Mouse (Mus musculus) stomach, postnatal 0 days (tissue): Measurements from ENCODE around the gene Traf4. TPM values are rescaled to one million over a fixed set of nuclear protein-coding genes. Genes with fewer than 3 reads are reported as not detected.
A peak's percentile ranks its signal among the peaks of the same experiment; 100 is the strongest.

Experiments
- ATAC-seq: fragments of 200-750 bp; cut with Nextera tagmentation; 2 replicates; pipeline ENCODE4 v1.8.0; 2017; ENCODE audit not compliant: low FRiP score, low TSS enrichment
- DNase-seq: peaks from one replicate; pipeline ENCODE4 v3.0.0-alpha.2; 2016; ENCODE audit warnings: low spot score
- H3K27ac ChIP-seq: fragments of 300-500 bp; sonication (generic); replicated peaks from 2 replicates; pipeline ENCODE4 v1.5.1; 2014; ENCODE audit warnings: mild to moderate bottlenecking, control low read depth
- H3K27me3 ChIP-seq: fragments of 300-500 bp; sonication (generic); 2 replicates; pipeline ENCODE4 v1.6.1; 2014; ENCODE audit warnings: low read length; ENCODE audit not compliant: control insufficient read depth, insufficient read depth
- H3K36me3 ChIP-seq: fragments of 300-500 bp; sonication (generic); 2 replicates; pipeline ENCODE4 v1.6.1; 2014; ENCODE audit warnings: low read length, mixed read lengths; ENCODE audit not compliant: control insufficient read depth, insufficient read depth
- H3K4me1 ChIP-seq: fragments of 300-500 bp; sonication (generic); replicated peaks from 2 replicates; pipeline ENCODE4 v1.6.1; 2014; ENCODE audit warnings: antibody characterized with exemption; ENCODE audit not compliant: control insufficient read depth, insufficient read depth
- H3K4me2 ChIP-seq: fragments of 300-500 bp; sonication (generic); replicated peaks from 2 replicates; pipeline ENCODE4 v1.6.1; 2014; ENCODE audit warnings: low read depth, mild to moderate bottlenecking, control low read depth, moderate library complexity
- H3K4me3 ChIP-seq: fragments of 300-500 bp; sonication (generic); 2 replicates; pipeline ENCODE4 v1.5.1; 2014; ENCODE audit warnings: low read depth, low read length, control low read depth
- H3K9ac ChIP-seq: fragments of 300-500 bp; sonication (generic); 2 replicates; pipeline ENCODE4 v1.6.1; 2014; ENCODE audit warnings: mild to moderate bottlenecking, low read length, control low read depth, mixed read lengths
- H3K9me3 ChIP-seq: fragments of 300-500 bp; sonication (generic); 2 replicates; pipeline ENCODE4 v1.6.1; 2016; ENCODE audit warnings: low read length; ENCODE audit not compliant: control insufficient read depth
- CTCF ChIP-seq: IDR thresholded peaks from 2 replicates; pipeline ENCODE4 v1.5.1; 2016; ENCODE audit warnings: antibody characterized with exemption, low read depth, mild to moderate bottlenecking, moderate library complexity
- EP300 ChIP-seq: optimal IDR thresholded peaks from 2 replicates; pipeline ENCODE3; 2016; ENCODE audit warnings: antibody characterized with exemption
- WGBS: fragments of 180-500 bp; shearing (Covaris S2); extraction: QIAGEN DNeasy Blood & Tissue Kit; methylation state at CpG from one replicate; pipeline ENCODE4 v1.1.7; 2014; 5-methylcytosine and 5-hydroxymethylcytosine counted together
- polyA plus RNA-seq: library from polyadenylated mRNA; unstranded; fragments of >200 nt; fragmentation: Nextera tagmentation; extraction: Ambion mirVana; gene quantifications from 2 replicates; pipeline ENCODE4 v1.2.1, GENCODE M21; 2015

Traf4 gene
- polyA plus RNA-seq, 1 experiment from 2014 or later: 22.4 TPM

DNA sequence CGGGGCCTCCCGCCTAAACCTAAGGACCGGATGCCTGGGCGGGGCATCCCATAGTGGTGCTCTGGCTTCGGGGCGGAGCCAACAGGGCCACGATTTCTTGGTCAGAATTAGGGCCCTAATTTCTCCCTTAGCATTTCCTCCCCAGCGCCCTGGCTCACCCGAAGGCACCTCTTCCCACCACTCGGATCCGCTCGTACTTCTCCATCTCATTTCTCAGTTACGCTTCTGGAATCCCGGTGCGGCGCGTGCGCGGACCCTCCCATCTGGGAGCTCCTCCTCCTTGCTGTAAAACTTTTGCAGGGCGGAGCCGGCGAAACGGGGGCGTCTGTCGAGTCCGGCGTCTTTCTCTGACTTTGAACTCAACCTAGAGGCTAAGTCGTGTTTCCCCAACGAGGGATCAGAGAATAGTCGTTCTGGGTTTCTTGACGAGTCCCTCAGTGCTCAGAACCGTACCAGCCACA is 11.0 kb upstream of the Traf4 start, which contains the start of the genes Nek8 and Tlcd1:
Gene Nek8 (minus strand): TSS at position 274 of the 461 bp plus-strand sequence.
Gene Tlcd1 (plus strand): TSS at position 310 of the 461 bp plus-strand sequence.
- H3K27me3 ChIP-seq: no peaks in the 10 kb centered on the region
- H3K36me3 ChIP-seq: no peaks in the 10 kb centered on the region
- H3K4me1 ChIP-seq: no peaks in the 10 kb centered on the region
- no peak for TF ChIP-seq EP300
- under 1% methylated on average over 32 of the region's 32 CpGs for WGBS
- ATAC-seq (peak; percentile 58), DNase-seq (peak; percentile 93)
- H3K9ac ChIP-seq: peak within 1 kb of the TSS; percentile 67
- H3K4me3 ChIP-seq: peak within 1 kb of the TSS; percentile 58
- peak within 1 kb of the TSS; percentile 97 for H3K27ac ChIP-seq
- no peaks in the 10 kb centered on the region for H3K9me3 ChIP-seq
- H3K4me2 ChIP-seq: peak within 1 kb of the TSS; percentile 95

DNA sequence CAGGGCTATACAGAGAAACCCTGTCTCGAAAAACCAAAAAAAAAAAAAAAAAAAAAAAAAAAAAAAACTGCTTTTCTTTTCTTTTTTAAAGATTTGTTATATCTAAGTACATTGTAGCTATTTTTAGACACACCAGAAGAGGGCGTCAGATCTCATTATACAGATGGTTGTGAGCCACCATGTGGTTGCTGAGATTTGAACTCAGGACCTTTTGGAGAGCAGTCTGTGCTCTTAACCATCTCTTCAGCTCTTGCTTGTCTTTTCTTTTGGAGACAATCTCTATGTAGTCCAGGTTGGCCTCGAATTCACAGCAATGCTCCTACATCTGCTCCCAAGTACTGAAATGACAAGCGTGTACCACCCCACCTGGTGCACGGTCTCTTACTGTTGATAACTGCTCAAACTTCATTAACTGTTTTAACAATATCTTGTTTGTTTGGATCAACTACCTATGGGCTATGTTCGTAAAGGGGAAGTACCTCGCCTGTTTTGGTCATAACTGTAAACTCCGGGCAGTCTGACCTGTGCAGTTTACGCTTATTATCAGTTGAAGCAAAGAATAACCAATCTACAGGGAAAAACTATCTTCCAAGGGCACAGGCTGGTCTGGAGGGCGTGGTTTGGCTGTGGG is 10.5 kb upstream of the Traf4 start:
- WGBS: 0% methylated on average over 9 of the region's 10 CpGs
- peak overlapping the region; percentile 97 for H3K27ac ChIP-seq
- H3K36me3 ChIP-seq: no peaks in the 10 kb centered on the region
- no peaks in the 10 kb centered on the region for H3K9me3 ChIP-seq
- ATAC-seq (no peak), DNase-seq (no peak)
- H3K27me3 ChIP-seq: no peaks in the 10 kb centered on the region
- H3K4me2 ChIP-seq: peak overlapping the region; percentile 95
- no peak for TF ChIP-seq EP300
- TF ChIP-seq CTCF: peak; percentile 38
- H3K4me3 ChIP-seq: peak overlapping the region; percentile 58
- H3K4me1 ChIP-seq: no peaks in the 10 kb centered on the region
- no peak overlapping the region for H3K9ac ChIP-seq

DNA sequence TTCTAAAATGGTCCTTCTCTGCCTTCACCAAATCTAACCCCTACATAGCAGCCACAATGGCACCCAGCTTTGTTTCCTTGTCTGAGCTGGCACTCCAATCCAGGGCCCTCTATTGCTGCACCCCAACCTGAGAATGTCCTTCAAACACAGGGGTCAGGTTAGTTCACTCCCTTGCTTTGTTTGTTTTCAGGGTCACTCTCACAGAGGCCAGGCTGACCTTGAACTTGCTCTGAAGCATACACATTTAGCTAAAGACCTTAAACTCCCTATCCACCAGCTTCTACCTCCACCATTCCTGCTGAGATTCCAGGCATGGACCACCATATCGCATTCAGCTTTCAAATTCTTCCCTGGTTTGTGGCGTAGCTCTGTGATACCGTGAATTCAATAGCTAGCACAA is 9.1 kb upstream of the Traf4 start:
- no peak overlapping the region for H3K4me2 ChIP-seq
- ATAC-seq (no peak), DNase-seq (peak; percentile 14)
- H3K4me1 ChIP-seq: no peaks in the 10 kb centered on the region
- no peaks in the 10 kb centered on the region for H3K36me3 ChIP-seq
- H3K27ac ChIP-seq: no peak overlapping the region
- no peak overlapping the region for H3K4me3 ChIP-seq
- H3K9me3 ChIP-seq: no peaks in the 10 kb centered on the region
- no peak for TF ChIP-seq CTCF
- no peak for TF ChIP-seq EP300
- WGBS: 73% methylated on average over 3 of the region's 3 CpGs
- H3K9ac ChIP-seq: no peak overlapping the region
- no peaks in the 10 kb centered on the region for H3K27me3 ChIP-seq

DNA sequence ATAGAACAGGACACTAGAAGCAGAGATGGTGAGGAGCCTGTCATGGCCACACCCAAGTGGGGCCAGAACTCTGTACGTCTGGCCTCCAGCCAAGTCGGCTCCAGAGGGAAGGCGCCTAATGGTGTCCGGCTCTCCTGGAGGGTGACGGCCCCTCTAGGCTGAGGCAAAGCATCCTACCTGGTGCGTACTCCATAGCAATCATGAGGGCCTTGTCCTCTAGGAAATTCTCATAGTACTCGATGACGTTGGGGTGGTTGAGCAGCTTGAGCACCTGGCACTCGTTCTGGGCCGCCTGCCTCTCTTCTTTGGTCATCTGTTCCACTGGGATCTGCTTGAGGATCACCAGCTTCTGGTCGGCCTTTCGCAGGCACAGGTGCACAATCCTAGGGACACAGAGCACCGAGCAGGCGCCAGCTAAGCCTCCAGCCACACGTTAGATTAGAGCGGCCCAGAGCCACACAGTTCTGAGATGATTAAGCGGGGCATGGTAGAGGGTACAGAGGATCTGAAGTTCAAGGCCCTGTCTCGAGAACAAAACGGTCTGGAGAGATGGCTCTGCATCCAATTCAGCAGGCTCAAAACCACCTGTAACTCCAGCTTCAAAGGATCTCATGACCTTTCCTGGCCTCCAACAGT is 7.5 kb upstream of the Traf4 start:
- ATAC-seq (no peak), DNase-seq (peak; percentile 13)
- no peak overlapping the region for H3K4me3 ChIP-seq
- H3K4me2 ChIP-seq: no peak overlapping the region
- no peaks in the 10 kb centered on the region for H3K36me3 ChIP-seq
- no peak overlapping the region for H3K9ac ChIP-seq
- TF ChIP-seq CTCF: no peak
- no peaks in the 10 kb centered on the region for H3K4me1 ChIP-seq
- H3K27me3 ChIP-seq: no peaks in the 10 kb centered on the region
- H3K9me3 ChIP-seq: no peaks in the 10 kb centered on the region
- no peak overlapping the region for H3K27ac ChIP-seq
- 86% methylated on average over 19 of the region's 19 CpGs for WGBS

DNA sequence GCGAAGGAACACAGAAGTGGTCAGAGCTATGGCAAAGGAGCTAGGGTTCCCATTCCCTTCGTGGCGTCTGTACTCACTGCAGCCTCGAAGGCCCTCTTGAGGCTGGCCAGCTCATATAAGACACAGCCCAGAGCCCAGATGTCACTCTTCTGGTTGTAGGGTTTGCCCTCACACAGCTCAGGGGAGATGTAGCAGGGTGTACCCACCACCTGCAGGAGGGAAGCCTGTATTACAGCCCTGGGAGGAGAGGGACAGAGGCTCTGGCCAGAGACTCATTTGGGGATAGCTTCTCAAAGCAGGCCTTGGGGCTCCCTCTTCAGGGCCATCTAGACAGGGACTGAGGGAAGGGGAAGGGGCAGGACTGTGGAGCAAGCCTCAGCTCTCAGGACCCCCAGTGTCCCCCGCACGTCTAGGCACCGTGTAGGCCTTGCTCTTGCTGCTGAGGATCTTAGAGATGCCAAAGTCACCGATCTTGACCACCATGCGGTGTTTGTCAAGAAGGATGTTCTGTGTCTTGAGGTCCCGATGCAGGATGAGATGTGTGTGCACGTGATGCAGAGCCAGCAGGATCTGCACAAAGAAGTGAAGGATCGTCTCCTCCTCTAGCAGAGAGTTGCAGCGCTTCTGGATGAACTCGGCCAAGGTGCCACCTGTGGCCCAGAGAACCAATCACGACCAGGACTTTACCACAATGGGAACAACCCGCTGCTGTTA is 6.8 kb upstream of the Traf4 start:
- H3K27ac ChIP-seq: no peak overlapping the region
- DNase-seq: no peak

More for the DNA sequence above, 6.8 kb upstream of the Traf4 start:
- H3K4me2 ChIP-seq: no peak overlapping the region
- 82% methylated on average over 16 of the region's 16 CpGs for WGBS
- H3K9ac ChIP-seq: no peak overlapping the region
- TF ChIP-seq EP300 (no peak), CTCF (peak; percentile 64)
- no peak for ATAC-seq
- H3K4me1 ChIP-seq: no peaks in the 10 kb centered on the region
- no peaks in the 10 kb centered on the region for H3K27me3 ChIP-seq
- no peak overlapping the region for H3K4me3 ChIP-seq
- H3K9me3 ChIP-seq: no peaks in the 10 kb centered on the region
- H3K36me3 ChIP-seq: no peaks in the 10 kb centered on the region
